Mouse (Mus musculus): Measurements from ENCODE around the gene Zdhhc15. TPM values are rescaled to one million over a fixed set of nuclear protein-coding genes. Genes with fewer than 3 reads are reported as not detected.

The Zdhhc15 gene
- total RNA-seq (2023), result 0.22 TPM in 1 of 4 replicates, not detected in the others

GRCm38 (mm10) chrX:104670757-104671549 is at the start of gene Zdhhc15:
TSS of gene Zdhhc15 (minus strand) at chrX:104671064.

Other genes with a start within 250 kb of the Zdhhc15 start
- gene Uprt, start 188.2 kb downstream of the Zdhhc15 start, total RNA-seq (2023), result 15.2 to 17.3 TPM (median 16.2 TPM) in 4 replicates
- 0.26 TPM in 1 of 4 replicates, not detected in the others for gene Magee2, start 186.2 kb upstream of the Zdhhc15 start, total RNA-seq (2023)

Data from B cell, adult 62 days (primary cell).